Comparison of ENCODE assay signal across 8 mouse cellular contexts in genomic region chr15:60823870-60824709, GRCm38 (mm10). TPM values are rescaled to one million over a fixed set of nuclear protein-coding genes. Genes with fewer than 3 reads are reported as not detected.
DNase-seq lines count a peak whose midpoint lies in the region; ATAC-seq and TF ChIP-seq lines count a peak whose summit lies in the region.

No protein-coding gene starts in this region.

- peak; percentile 4 for DNase-seq in retina, adult 2 months (ENCODE audit: low read depth, low spot score)
- DNase-seq in retina, embryonic 14.5 days (ENCODE audit: low spot score) = no peak
- DNase-seq in lung, embryonic 14.5 days = peak; percentile 59
- DNase-seq in thymus, postnatal 36 days = peak; percentile 45 to 50

- no peaks in the 10 kb centered on the region for H3K27me3 ChIP-seq in heart, embryonic 13.5 days (replicated peaks)
- no peaks in the 10 kb centered on the region for H3K27me3 ChIP-seq in kidney, embryonic 14.5 days (ENCODE audit: control insufficient read depth, insufficient read depth, low read length)
- no peaks in the 10 kb centered on the region for H3K27me3 ChIP-seq in lung, embryonic 14.5 days (ENCODE audit: insufficient read depth, low read length)
- peaks cover 6% of the 10 kb centered on the region; the same call in 1 of the 2 replicates for H3K27me3 ChIP-seq in neural tube, embryonic 13.5 days

- no peaks in the 10 kb centered on the region for H3K9me3 ChIP-seq in heart, embryonic 13.5 days
- no peaks in the 10 kb centered on the region for H3K9me3 ChIP-seq in kidney, embryonic 14.5 days (ENCODE audit: control insufficient read depth, low read length)
- no peaks in the 10 kb centered on the region for H3K9me3 ChIP-seq in lung, embryonic 14.5 days (ENCODE audit: low read depth, low read length)
- H3K9me3 ChIP-seq in neural tube, embryonic 13.5 days = no peaks in the 10 kb centered on the region

- peak overlapping the region; percentile 74 for H3K4me3 ChIP-seq in heart, embryonic 13.5 days
- H3K4me3 ChIP-seq in kidney, embryonic 14.5 days (ENCODE audit: low read length) = peak overlapping the region; percentile 79
- H3K4me3 ChIP-seq in lung, embryonic 14.5 days (ENCODE audit: low read depth, low read length) = peak overlapping the region; percentile 72
- H3K4me3 ChIP-seq in neural tube, embryonic 13.5 days = peak overlapping the region; percentile 69

- peaks cover 17% of the 10 kb centered on the region for H3K4me1 ChIP-seq in heart, embryonic 13.5 days
- H3K4me1 ChIP-seq in kidney, embryonic 14.5 days (ENCODE audit: control insufficient read depth, insufficient read depth, low read length) = peaks cover 19% of the 10 kb centered on the region; the same call in 1 of the 2 replicates
- H3K4me1 ChIP-seq in lung, embryonic 14.5 days (ENCODE audit: insufficient read depth) = no peaks in the 10 kb centered on the region
- H3K4me1 ChIP-seq in neural tube, embryonic 13.5 days (replicated peaks) = peaks cover 34% of the 10 kb centered on the region

- H3K36me3 ChIP-seq in heart, embryonic 13.5 days = peaks cover 8% of the 10 kb centered on the region
- no peaks in the 10 kb centered on the region for H3K36me3 ChIP-seq in kidney, embryonic 14.5 days (ENCODE audit: control insufficient read depth, insufficient read depth, low read length)
- peaks cover 7% of the 10 kb centered on the region; the same call in 1 of the 2 replicates for H3K36me3 ChIP-seq in lung, embryonic 14.5 days (ENCODE audit: insufficient read depth)
- no peaks in the 10 kb centered on the region for H3K36me3 ChIP-seq in neural tube, embryonic 13.5 days

- no peak for TF ChIP-seq CTCF in lung, embryonic 14.5 days (IDR thresholded peaks at IDR 0.05; ENCODE audit: low read depth)

- ATAC-seq in common myeloid progenitor, adult 5-6 weeks (replicated peaks; ENCODE audit: low read depth, poor library complexity, severe bottlenecking) = peak; percentile 14
- 0 out of 2 replicates have a peak, but pooled peaks have one; percentile 4 for ATAC-seq in heart, embryonic 13.5 days (ENCODE audit: extremely low read depth, insufficient number of reproducible peaks, low FRiP score, low TSS enrichment)
- ATAC-seq in kidney, embryonic 14.5 days (ENCODE audit: low FRiP score, low TSS enrichment) = peak; percentile 29
- peak; percentile 36 for ATAC-seq in lung, embryonic 14.5 days (ENCODE audit: insufficient read depth)
- ATAC-seq in neural tube, embryonic 13.5 days (ENCODE audit: low read depth) = peak; percentile 21

- H3K27ac ChIP-seq in heart, embryonic 13.5 days (replicated peaks) = peak overlapping the region; percentile 88
- peak overlapping the region; percentile 93 for H3K27ac ChIP-seq in kidney, embryonic 14.5 days (ENCODE audit: low read depth, low read length)
- peak overlapping the region; percentile 96 for H3K27ac ChIP-seq in lung, embryonic 14.5 days (ENCODE audit: low read depth)
- peak overlapping the region; percentile 81 for H3K27ac ChIP-seq in neural tube, embryonic 13.5 days (replicated peaks)

- H3K9ac ChIP-seq in heart, embryonic 13.5 days = peak overlapping the region; percentile 90
- H3K9ac ChIP-seq in kidney, embryonic 14.5 days (ENCODE audit: low read depth, low read length) = peak overlapping the region; percentile 79
- peak overlapping the region; percentile 66 for H3K9ac ChIP-seq in lung, embryonic 14.5 days
- H3K9ac ChIP-seq in neural tube, embryonic 13.5 days = peak overlapping the region; percentile 80

- under 1% methylated on average over 45 of the region's 45 CpGs for WGBS in heart, embryonic 13.5 days
- 2% methylated on average over 43 of the region's 45 CpGs for WGBS in kidney, embryonic 14.5 days
- under 1% methylated on average over 45 of the region's 45 CpGs for WGBS in lung, embryonic 14.5 days
- WGBS in neural tube, embryonic 13.5 days = 0% methylated on average over 45 of the region's 45 CpGs

- H3K4me2 ChIP-seq in heart, embryonic 13.5 days = peak overlapping the region; percentile 99
- peak overlapping the region; percentile 96 for H3K4me2 ChIP-seq in kidney, embryonic 14.5 days (replicated peaks; ENCODE audit: low read depth, low read length)
- H3K4me2 ChIP-seq in lung, embryonic 14.5 days = peak overlapping the region; percentile 99
- H3K4me2 ChIP-seq in neural tube, embryonic 13.5 days = peak overlapping the region; percentile 100

RNA-seq across cellular contexts. Expression of gene Fam84b, which starts 29.5 kb away (rescaled TPM):
- total RNA-seq in common myeloid progenitor, adult 5-6 weeks (2017) = 8.1 and 9.7 TPM in 2 replicates
- polyA plus RNA-seq in heart, embryonic 13.5 days (2015; fragmentation: Nextera tagmentation; extraction: Ambion mirVana) = 5.1 and 5.2 TPM in 2 replicates
- polyA plus RNA-seq in kidney, embryonic 14.5 days (2014; fragmentation: Nextera tagmentation; extraction: Ambion mirVana) = 16.6 and 27.6 TPM in 2 replicates
- polyA plus RNA-seq in lung, embryonic 14.5 days (2014; fragmentation: Nextera tagmentation; extraction: Ambion mirVana) = 31.9 and 32.1 TPM in 2 replicates
- 6.3 and 8.5 TPM in 2 replicates for polyA plus RNA-seq in neural tube, embryonic 13.5 days (2015; fragmentation: Nextera tagmentation; extraction: Ambion mirVana)
